Mouse (Mus musculus) MEL (cell line): ENCODE data around the gene Slc4a2. TPM values are rescaled to one million over a fixed set of nuclear protein-coding genes. Genes with fewer than 3 reads are reported as not detected.

ENCODE experiments used
- DNase-seq: peaks from one replicate; pipeline ENCODE4 v3.0.0; 2011; ENCODE audit warnings: low read depth, low spot score
- H3K27ac ChIP-seq: 2 replicates; pipeline ENCODE4 v1.5.1; 2012; ENCODE audit warnings: low read depth, mild to moderate bottlenecking, control low read depth, low read length, moderate library complexity; ENCODE audit not compliant: control insufficient read depth
- H3K27me3 ChIP-seq, 2 experiments: fragments of 150-350 bp in 1 of 2; sonication (generic) in 1 of 2; 2 replicates each; pipeline ENCODE4 v1.6.1; 2012; ENCODE audit warnings: low read length in 2 of 2, mild to moderate bottlenecking in 2 of 2, improper control_type of control experiment in 1 of 2, moderate library complexity in 1 of 2; ENCODE audit not compliant: insufficient read depth in 2 of 2, control insufficient read depth in 1 of 2
- H3K36me3 ChIP-seq, 2 experiments: 2 replicates each; pipeline ENCODE4 v1.6.1; 2012 to 2014; ENCODE audit warnings: low read length in 2 of 2, improper control_type of control experiment in 1 of 2, inconsistent platforms in 1 of 2, mild to moderate bottlenecking in 1 of 2; ENCODE audit not compliant: insufficient read depth in 2 of 2, control insufficient read depth in 1 of 2
- H3K4me1 ChIP-seq, 2 experiments: fragments of 150-350 bp in 1 of 2; sonication (generic) in 1 of 2; 2 replicates each; pipeline ENCODE4 v1.6.1; 2012; ENCODE audit warnings: low read length in 2 of 2, improper control_type of control experiment in 1 of 2, mild to moderate bottlenecking in 1 of 2; ENCODE audit not compliant: insufficient read depth in 2 of 2, control insufficient read depth in 1 of 2
- H3K4me3 ChIP-seq, 2 experiments: fragments of 150-350 bp in 1 of 2; sonication (generic) in 1 of 2; 2 replicates each; pipeline ENCODE4 v1.5.1; 2012; ENCODE audit warnings: low read depth in 2 of 2, low read length in 2 of 2, mild to moderate bottlenecking in 2 of 2, moderate library complexity in 2 of 2, control low read depth in 1 of 2, improper control_type of control experiment in 1 of 2; ENCODE audit not compliant: control insufficient read depth in 1 of 2, insufficient read depth in 1 of 2
- H3K79me2 ChIP-seq: 2 replicates; pipeline ENCODE4 v1.6.1; 2012; ENCODE audit warnings: mild to moderate bottlenecking, low read length, moderate library complexity; ENCODE audit not compliant: control insufficient read depth, poor library complexity, insufficient read depth
- H3K9ac ChIP-seq: 2 replicates; pipeline ENCODE4 v1.6.1; 2012; ENCODE audit warnings: low read depth, mild to moderate bottlenecking, control low read depth, low read length, moderate library complexity; ENCODE audit not compliant: control insufficient read depth, poor library complexity, severe bottlenecking
- H3K9me3 ChIP-seq: fragments of 150-350 bp; sonication (generic); replicated peaks from 2 replicates; pipeline ENCODE4 v1.6.1; 2012; ENCODE audit warnings: mild to moderate bottlenecking, low read length, improper control_type of control experiment, moderate library complexity; ENCODE audit not compliant: insufficient read depth
- CTCF ChIP-seq, 3 experiments: IDR thresholded peaks in 2 of 3; conservative IDR thresholded peaks in 1 of 3; 2 replicates each; pipeline ENCODE4 v1.5.1; 2011 to 2012; ENCODE audit warnings: low read length in 3 of 3, low read depth in 2 of 3, mild to moderate bottlenecking in 2 of 3, improper control_type of control experiment in 1 of 3, inconsistent platforms in 1 of 3, mixed read lengths in 1 of 3, moderate library complexity in 1 of 3; ENCODE audit not compliant: control insufficient read depth in 1 of 3, insufficient read depth in 1 of 3, poor library complexity in 1 of 3, severe bottlenecking in 1 of 3
- GABPA ChIP-seq: IDR thresholded peaks from 2 replicates; pipeline ENCODE4 v1.6.1; 2012; ENCODE audit warnings: low read depth, mild to moderate bottlenecking, inconsistent platforms, low read length, improper control_type of control experiment, moderate library complexity
- KAT2A ChIP-seq: conservative IDR thresholded peaks from 2 replicates; pipeline ENCODE4 v1.6.1; 2012; ENCODE audit warnings: low read depth, low read length, improper control_type of control experiment, inconsistent platforms
- MAX ChIP-seq: IDR thresholded peaks from 2 replicates; pipeline ENCODE4 v1.6.1; 2011; ENCODE audit warnings: low read length, improper control_type of control experiment
- MAZ ChIP-seq: IDR thresholded peaks from 2 replicates; pipeline ENCODE4 v1.6.1; 2012; ENCODE audit warnings: low read depth, mild to moderate bottlenecking, inconsistent platforms, low read length, improper control_type of control experiment
- MXI1 ChIP-seq: IDR thresholded peaks from 2 replicates; pipeline ENCODE4 v1.6.1; 2011; ENCODE audit warnings: mild to moderate bottlenecking, low read depth, low read length, improper control_type of control experiment
- MYB ChIP-seq: IDR thresholded peaks from 2 replicates; pipeline ENCODE4 v1.6.1; 2011; ENCODE audit warnings: mild to moderate bottlenecking, low read depth, low read length, improper control_type of control experiment
- NRF1 ChIP-seq: IDR thresholded peaks from 2 replicates; pipeline ENCODE4 v1.6.1; 2014; ENCODE audit warnings: low read depth, mild to moderate bottlenecking, inconsistent platforms, low read length, improper control_type of control experiment, moderate library complexity; ENCODE audit not compliant: poor library complexity, insufficient read depth, severe bottlenecking
- POLR2AphosphoS5 ChIP-seq: IDR thresholded peaks from 2 replicates; pipeline ENCODE4 v1.6.1; 2012; ENCODE audit warnings: low read depth, borderline replicate concordance, mild to moderate bottlenecking, inconsistent platforms, low read length, moderate library complexity, mixed read lengths
- RCOR1 ChIP-seq: IDR thresholded peaks from 2 replicates; pipeline ENCODE4 v1.6.1; 2012; ENCODE audit warnings: low read depth, mild to moderate bottlenecking, inconsistent platforms, low read length, improper control_type of control experiment
- SIN3A ChIP-seq: IDR thresholded peaks from 2 replicates; pipeline ENCODE4 v1.6.1; 2012; ENCODE audit warnings: low read length, improper control_type of control experiment, inconsistent platforms
- SMC3 ChIP-seq: IDR thresholded peaks from 2 replicates; pipeline ENCODE4 v1.6.1; 2011; ENCODE audit warnings: low read depth, low read length, improper control_type of control experiment
- UBTF ChIP-seq: IDR thresholded peaks from 2 replicates; pipeline ENCODE4 v1.6.1; 2012; ENCODE audit warnings: low read depth, mild to moderate bottlenecking, inconsistent platforms, low read length, improper control_type of control experiment, moderate library complexity, borderline replicate concordance; ENCODE audit not compliant: insufficient read depth
- ZC3H11A ChIP-seq: IDR thresholded peaks from 2 replicates; pipeline ENCODE4 v1.6.1; 2012; ENCODE audit warnings: low read depth, mild to moderate bottlenecking, inconsistent platforms, low read length, improper control_type of control experiment
- ZMIZ1 ChIP-seq: IDR thresholded peaks from 2 replicates; pipeline ENCODE4 v1.6.1; 2012; ENCODE audit warnings: low read depth, mild to moderate bottlenecking, inconsistent platforms, low read length, improper control_type of control experiment, moderate library complexity
- ZNF384 ChIP-seq: IDR thresholded peaks from 2 replicates; pipeline ENCODE4 v1.6.1; 2012; ENCODE audit warnings: low read depth, mild to moderate bottlenecking, inconsistent platforms, low read length, improper control_type of control experiment
- polyA plus RNA-seq, 2 experiments: library from polyadenylated mRNA; stranded (reverse) in 1 of 2; unstranded in 1 of 2; fragments of >175 nt in 1 of 2; fragments of >200 nt in 1 of 2; gene quantifications; 2 replicates each; pipeline versions ENCODE4 v1.2.1 to v1.2.4; 2012; ENCODE audit warnings: low replicate concordance in 2 of 2, low read depth in 1 of 2; ENCODE audit not compliant: insufficient read length in 2 of 2, insufficient read depth in 1 of 2, missing spikeins in 1 of 2
- total RNA-seq: library from RNA; depleted of rRNA; stranded (reverse); fragments of 300-350 nt; gene quantifications from 2 replicates; pipeline ENCODE4 v1.2.3, GENCODE M21; 2012

The Slc4a2 gene
- total and polyA plus RNA-seq, 3 experiments = 20.9 to 56.3 TPM; not detected in 1

- Histone ChIP-seq H3K36me3 (peaks cover 0 to 8% of the 10 kb centered on the region in 2 experiments; a peak in 3 of 4 replicates), H3K4me3 (no peak overlapping the region), H3K9ac (no peak overlapping the region)
These were observed 50.5 kb downstream of the Slc4a2 start for GRCm38 (mm10) chr5:24474025-24474722.

DNA sequence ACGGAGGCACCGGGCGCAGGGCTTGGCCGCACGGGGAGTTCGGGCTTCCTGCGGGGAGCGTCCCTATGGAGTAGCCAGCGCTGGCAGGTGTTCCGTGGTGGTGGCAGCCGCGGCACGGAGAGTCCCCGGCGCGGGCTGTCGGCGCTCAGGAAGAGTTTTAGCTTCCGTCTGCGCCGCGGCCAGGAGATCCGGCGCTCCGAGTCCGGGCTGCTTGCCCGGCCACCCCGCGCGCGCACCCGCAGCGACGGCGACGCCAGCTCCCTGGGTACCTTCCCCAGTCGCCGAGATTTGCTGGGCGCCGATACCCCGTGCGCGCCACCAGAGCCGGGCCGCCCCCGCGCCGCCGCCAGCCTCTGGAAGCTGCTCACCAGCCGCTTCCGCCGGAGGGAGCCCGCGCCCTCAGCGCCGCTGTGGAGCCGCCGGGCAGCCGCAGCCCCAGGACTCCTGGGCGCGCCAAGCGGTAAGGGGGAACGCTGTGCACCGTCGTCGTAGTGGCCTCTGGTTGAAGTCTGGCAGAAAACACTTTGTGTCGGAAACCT is 51.2 kb downstream of the Slc4a2 start:
- TF ChIP-seq MAX (no peak), GABPA (no peak), ZNF384 (no peak), UBTF (no peak), NRF1 (no peak), SMC3 (no peak), KAT2A (no peak)
- Histone ChIP-seq H3K4me1 (0 out of 4 replicates have a peak, but pooled peaks cover 0 to 2% of the 10 kb centered on the region in 2 experiments), H3K9me3 (no peaks in the 10 kb centered on the region), H3K27ac (no peak overlapping the region), H3K36me3 (peaks cover 0 to 8% of the 10 kb centered on the region in 2 experiments; a peak in 3 of 4 replicates), H3K27me3 (no peaks in the 10 kb centered on the region), H3K79me2 (peaks cover 19% of the 10 kb centered on the region), H3K9ac (no peak overlapping the region), H3K4me3 (no peak overlapping the region)
- no peak for DNase-seq

More at GRCm38 (mm10) chr5:24474025-24474722, 50.5 kb downstream of the Slc4a2 start:
- Histone ChIP-seq H3K79me2 (peaks cover 20% of the 10 kb centered on the region), H3K4me1 (0 out of 4 replicates have a peak, but pooled peaks cover 0 to 2% of the 10 kb centered on the region in 2 experiments), H3K27me3 (no peaks in the 10 kb centered on the region), H3K27ac (no peak overlapping the region), H3K9me3 (no peaks in the 10 kb centered on the region)
- DNase-seq = no peak
- TF ChIP-seq CTCF (IDR thresholded peaks at IDR 0.05 in 2 of 3, conservative IDR thresholded peaks at IDR 0.05 in 1 of 3; ENCODE audit: control insufficient read depth in 1 of 3, insufficient read depth in 1 of 3, low read depth in 2 of 3, low read length in 3 of 3, poor library complexity in 1 of 3, severe bottlenecking in 1 of 3) (peak in 1 of 3 experiments; percentile 10; a peak in 1 of 6 replicates), ZMIZ1 (no peak)

- Histone ChIP-seq H3K4me1 (0 out of 4 replicates have a peak, but pooled peaks cover 0 to 2% of the 10 kb centered on the region in 2 experiments), H3K79me2 (peaks cover 19% of the 10 kb centered on the region), H3K27me3 (no peaks in the 10 kb centered on the region), H3K4me3 (no peak overlapping the region), H3K9me3 (no peaks in the 10 kb centered on the region), H3K36me3 (peaks cover 0 to 8% of the 10 kb centered on the region in 2 experiments; a peak in 3 of 4 replicates), H3K9ac (no peak overlapping the region), H3K27ac (no peak overlapping the region)
- TF ChIP-seq MXI1 (no peak), SIN3A (no peak), POLR2AphosphoS5 (no peak), NRF1 (no peak), RCOR1 (no peak), MAZ (no peak), ZMIZ1 (no peak), ZC3H11A (no peak), MYB (no peak)
- no peak for DNase-seq
These were observed 52.0 kb downstream of the Slc4a2 start for GRCm38 (mm10) chr5:24475476-24476241.
